Mouse (Mus musculus) brain, embryonic 14.5 days (tissue): ENCODE measurements around the gene Dgkh. TPM values are rescaled to one million over a fixed set of nuclear protein-coding genes. Genes with fewer than 3 reads are reported as not detected.

Experiments
- DNase-seq: peaks from one replicate; pipeline ENCODE4 v3.0.0-alpha.2; 2011; ENCODE audit warnings: low read depth
- CTCF ChIP-seq: fragments of 200-500 bp; IDR thresholded peaks from 2 replicates; pipeline ENCODE4 v1.5.1; 2012; ENCODE audit warnings: inconsistent platforms, mild to moderate bottlenecking, moderate library complexity, borderline replicate concordance; ENCODE audit not compliant: insufficient read depth, insufficient read length; ENCODE audit errors: extremely low read depth
- POLR2A ChIP-seq: fragments of 200-500 bp; IDR thresholded peaks from 2 replicates; pipeline ENCODE4 v1.6.1; 2012; ENCODE audit warnings: mild to moderate bottlenecking, inconsistent platforms, borderline replicate concordance; ENCODE audit not compliant: poor library complexity, insufficient read depth, insufficient read length, severe bottlenecking; ENCODE audit errors: extremely low read depth
- polyA plus RNA-seq: library from polyadenylated mRNA; depleted of rRNA; stranded (reverse); fragments of >200 nt; gene quantifications from 2 replicates; pipeline ENCODE4 v1.2.3, GENCODE M21; 2012

Dgkh gene
- polyA plus RNA-seq, 1 experiment, result 4.9 TPM

GRCm38 (mm10) chr14:78658697-78659096 is 73.9 kb downstream of the Dgkh start:
- no peak for DNase-seq
- TF ChIP-seq CTCF, result no peak
- TF ChIP-seq POLR2A, result no peak

GRCm38 (mm10) chr14:78656832-78657626 is 75.5 kb downstream of the Dgkh start:
- TF ChIP-seq POLR2A (no peak), CTCF (no peak)
- no peak for DNase-seq

GRCm38 (mm10) chr14:78654939-78655556 is 77.5 kb downstream of the Dgkh start:
- DNase-seq, result no peak
- TF ChIP-seq POLR2A, result no peak

GRCm38 (mm10) chr14:78654196-78654595 is 78.4 kb downstream of the Dgkh start:
- TF ChIP-seq CTCF (no peak), POLR2A (no peak)
- no peak for DNase-seq

- no peak for TF ChIP-seq CTCF
- TF ChIP-seq POLR2A, result no peak
- no peak for DNase-seq
These were observed 79.2 kb downstream of the Dgkh start for GRCm38 (mm10) chr14:78653333-78653732.

- TF ChIP-seq CTCF, result no peak
- no peak for TF ChIP-seq POLR2A
- DNase-seq, result no peak
These were observed 80.9 kb downstream of the Dgkh start for GRCm38 (mm10) chr14:78651696-78652095.

GRCm38 (mm10) chr14:78650379-78651095 is 82.0 kb downstream of the Dgkh start:
- DNase-seq, result no peak
- TF ChIP-seq CTCF (no peak), POLR2A (no peak)

- DNase-seq, result no peak
- TF ChIP-seq POLR2A, result no peak
- no peak for TF ChIP-seq CTCF
These were observed 82.9 kb downstream of the Dgkh start for GRCm38 (mm10) chr14:78649525-78650274.

GRCm38 (mm10) chr14:78645622-78646021 is 87.0 kb downstream of the Dgkh start:
- no peak for TF ChIP-seq POLR2A
- no peak for TF ChIP-seq CTCF
- DNase-seq, result no peak

- no peak for DNase-seq
- no peak for TF ChIP-seq POLR2A
- no peak for TF ChIP-seq CTCF
These were observed 91.3 kb downstream of the Dgkh start for GRCm38 (mm10) chr14:78641314-78641713.

- DNase-seq, result no peak
- TF ChIP-seq POLR2A, result no peak
- no peak for TF ChIP-seq CTCF
These were observed 92.9 kb downstream of the Dgkh start for GRCm38 (mm10) chr14:78639691-78640090.
